Mouse (Mus musculus) hindbrain, embryonic 10.5 days (tissue): Measurements from ENCODE around the gene Ercc2. TPM values are rescaled to one million over a fixed set of nuclear protein-coding genes. Genes with fewer than 3 reads are reported as not detected.
A peak's percentile ranks its signal among the peaks of the same experiment; 100 is the strongest.

ENCODE experiments used
- DNase-seq: peaks from one replicate; pipeline ENCODE4 v3.0.0-alpha.2; 2017; ENCODE audit warnings: low spot score
- H3K27ac ChIP-seq: fragments of 300-500 bp; sonication (generic); 2 replicates; pipeline ENCODE4 v1.5.1; 2016; ENCODE audit warnings: mild to moderate bottlenecking, moderate library complexity
- H3K27me3 ChIP-seq: fragments of 300-500 bp; sonication (generic); 2 replicates; pipeline ENCODE4 v1.6.1; 2016; ENCODE audit warnings: mild to moderate bottlenecking; ENCODE audit not compliant: poor library complexity, insufficient read depth, severe bottlenecking
- H3K36me3 ChIP-seq: fragments of 300-500 bp; sonication (generic); 2 replicates; pipeline ENCODE4 v1.6.1; 2016; ENCODE audit warnings: mild to moderate bottlenecking, moderate library complexity
- H3K4me1 ChIP-seq: fragments of 300-500 bp; sonication (generic); replicated peaks from 2 replicates; pipeline ENCODE4 v1.6.1; 2016; ENCODE audit warnings: mild to moderate bottlenecking
- H3K4me3 ChIP-seq: fragments of 300-500 bp; sonication (generic); 2 replicates; pipeline ENCODE4 v1.5.1; 2016; ENCODE audit warnings: mild to moderate bottlenecking, moderate library complexity
- H3K9me3 ChIP-seq: fragments of 300-500 bp; sonication (generic); 2 replicates; pipeline ENCODE4 v1.6.1; 2016; ENCODE audit warnings: mild to moderate bottlenecking, moderate library complexity
- WGBS: fragments of 180-500 bp; shearing (Covaris S2); methylation state at CpG from one replicate; pipeline ENCODE4 v1.1.7; 2016; 5-methylcytosine and 5-hydroxymethylcytosine counted together
- polyA plus RNA-seq: library from polyadenylated mRNA; unstranded; fragments of >200 nt; fragmentation: Nextera tagmentation; extraction: Ambion mirVana; gene quantifications from 2 replicates; pipeline ENCODE4 v1.2.1, GENCODE M21; 2016

Ercc2 gene
- polyA plus RNA-seq, 1 experiment from 2014 or later = 33.9 TPM

DNA sequence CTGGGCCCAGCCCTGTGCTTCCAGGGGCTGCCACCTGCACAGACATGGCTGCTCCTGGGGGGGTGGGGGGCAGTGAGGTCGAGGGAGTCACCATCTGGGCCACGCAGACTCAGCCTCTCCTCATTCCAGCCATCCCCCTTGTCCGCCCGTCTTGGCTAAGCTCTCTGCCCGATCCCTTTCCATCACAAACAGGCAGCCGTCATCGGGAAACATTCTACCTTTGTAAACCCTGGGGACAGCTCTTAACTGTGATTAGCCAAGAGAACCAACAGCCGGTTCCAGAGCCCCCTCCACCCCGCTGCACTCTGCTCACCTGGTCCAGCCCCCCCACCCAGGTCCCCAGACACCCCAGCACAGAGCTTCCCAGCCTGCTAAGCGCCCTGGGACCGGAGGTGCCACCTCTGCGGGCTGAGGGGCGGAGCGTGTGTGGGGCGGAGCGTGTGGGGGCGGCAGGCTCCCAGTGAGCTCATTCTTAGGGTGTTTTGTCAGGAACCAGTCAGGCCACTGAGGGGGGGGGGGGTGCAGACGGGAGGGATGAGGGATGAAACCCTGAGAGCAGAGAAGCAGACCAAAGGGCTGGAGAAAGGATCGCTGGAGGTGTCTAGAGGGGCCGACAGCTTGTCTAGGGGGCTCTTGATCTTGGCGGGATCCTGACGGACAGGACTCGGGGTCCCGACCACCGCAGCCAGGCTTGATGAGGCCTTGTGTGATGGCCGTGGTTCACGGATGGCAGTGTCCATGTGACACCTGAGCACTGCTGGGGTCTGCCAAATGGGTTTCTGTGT lies 17.9 kb downstream of the Ercc2 start:
- peaks cover 12% of the 10 kb centered on the region for H3K36me3 ChIP-seq
- H3K27me3 ChIP-seq = peaks cover 60% of the 10 kb centered on the region
- WGBS = 4% methylated on average over 27 of the region's 27 CpGs
- peaks cover 11% of the 10 kb centered on the region for H3K9me3 ChIP-seq
- peak; percentile 35 for DNase-seq
- peak overlapping the region; percentile 48 for H3K4me3 ChIP-seq
- H3K4me1 ChIP-seq = peaks cover 23% of the 10 kb centered on the region
- peak overlapping the region; percentile 35; the same call in 1 of the 2 replicates for H3K27ac ChIP-seq

DNA sequence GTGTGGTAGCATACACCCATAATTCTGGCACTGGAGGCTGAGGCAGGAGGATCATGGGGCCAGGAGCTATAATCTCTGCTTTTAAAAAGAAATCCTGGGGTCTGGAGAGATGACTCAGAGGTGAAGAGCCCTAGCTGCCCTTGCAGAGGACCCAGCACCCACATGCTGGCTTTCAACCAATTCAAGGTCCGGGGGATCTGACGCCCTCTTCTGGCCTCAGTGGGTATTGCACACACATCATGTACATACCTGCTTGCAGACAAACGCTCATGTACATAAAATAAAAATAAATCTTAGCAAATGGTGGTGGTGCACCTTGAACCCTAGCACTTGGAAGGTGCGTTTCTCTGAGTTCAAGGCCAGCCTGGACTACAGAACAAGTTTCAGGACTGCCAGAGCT lies 19.1 kb downstream of the Ercc2 start:
- no peak overlapping the region for H3K27ac ChIP-seq
- WGBS = 80% methylated on average over 4 of the region's 4 CpGs
- H3K4me1 ChIP-seq = peaks cover 27% of the 10 kb centered on the region
- peaks cover 11% of the 10 kb centered on the region for H3K9me3 ChIP-seq
- H3K27me3 ChIP-seq = peaks cover 71% of the 10 kb centered on the region
- DNase-seq = no peak
- H3K36me3 ChIP-seq = no peaks in the 10 kb centered on the region
- no peak overlapping the region for H3K4me3 ChIP-seq

DNA sequence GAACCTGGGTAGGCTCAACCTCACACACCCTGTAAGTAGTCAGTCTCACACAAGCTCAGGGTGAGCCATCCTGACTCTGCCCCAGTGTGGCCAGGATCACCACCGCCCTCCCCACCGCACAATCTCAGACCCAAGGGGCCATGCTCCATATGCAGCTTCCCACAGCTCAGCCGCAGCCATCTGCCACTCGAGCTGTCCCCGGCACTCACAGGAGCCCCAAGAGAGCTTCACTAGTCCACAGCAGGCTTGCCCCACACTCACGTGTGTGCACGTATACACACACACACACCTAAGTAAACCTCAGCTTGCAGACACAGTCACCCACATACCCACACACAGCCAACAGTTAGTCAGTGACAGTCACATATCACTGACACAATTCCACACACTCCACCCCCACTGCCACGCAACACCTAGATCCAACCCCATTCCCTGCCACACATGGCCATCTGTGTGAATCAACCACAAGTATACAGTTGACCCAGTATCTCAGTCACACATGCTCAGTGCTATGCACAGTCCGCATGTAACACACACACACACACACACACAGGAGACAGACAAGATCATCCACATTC lies 20.8 kb downstream of the Ercc2 start:
- peaks cover 81% of the 10 kb centered on the region for H3K27me3 ChIP-seq
- DNase-seq = no peak
- WGBS = 80% methylated on average over 9 of the region's 9 CpGs
- peaks cover 27% of the 10 kb centered on the region for H3K4me1 ChIP-seq
- no peak overlapping the region for H3K4me3 ChIP-seq
- H3K27ac ChIP-seq = no peak overlapping the region
- H3K9me3 ChIP-seq = peaks cover 11% of the 10 kb centered on the region
- no peaks in the 10 kb centered on the region for H3K36me3 ChIP-seq

DNA sequence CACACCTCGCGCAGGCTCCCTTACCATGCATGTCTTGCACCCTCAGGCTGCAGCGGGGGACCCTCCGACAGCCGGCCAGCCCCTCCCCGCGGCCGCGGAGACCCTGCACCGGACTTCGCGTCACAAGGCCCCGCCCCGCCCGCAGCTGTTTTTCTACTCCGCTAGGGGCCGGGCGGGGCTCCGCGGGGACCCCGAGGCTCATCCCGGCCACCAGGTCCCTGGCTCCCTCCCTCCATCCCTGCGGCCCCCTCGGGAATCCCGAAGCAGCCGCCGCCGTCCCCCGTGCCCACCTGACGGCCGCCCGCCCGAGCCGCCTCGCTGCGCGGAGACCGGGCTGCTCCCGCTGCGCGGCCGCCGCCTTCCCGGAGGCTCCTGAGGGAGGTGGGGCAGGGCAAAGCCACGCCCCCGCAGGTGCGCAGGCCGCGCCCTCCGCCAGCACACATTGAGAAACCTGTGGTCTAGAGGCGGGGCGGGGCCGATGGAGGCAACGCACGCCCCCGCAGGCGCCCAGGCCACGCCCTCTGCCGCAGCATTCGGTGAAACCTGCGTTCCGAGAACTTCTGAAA lies 22.0 kb downstream of the Ercc2 start, which contains the start of gene Klc3:
Gene Klc3, minus strand, starts transcription at position 374 of the 566 bp plus-strand sequence.
- no peaks in the 10 kb centered on the region for H3K36me3 ChIP-seq
- peaks cover 79% of the 10 kb centered on the region for H3K27me3 ChIP-seq
- peaks cover 27% of the 10 kb centered on the region for H3K4me1 ChIP-seq
- under 1% methylated on average over 62 of the region's 62 CpGs for WGBS
- H3K27ac ChIP-seq = peak within 1 kb of the TSS; percentile 72
- DNase-seq = peak; percentile 46
- H3K4me3 ChIP-seq = peak within 1 kb of the TSS; percentile 74
- peaks cover 11% of the 10 kb centered on the region for H3K9me3 ChIP-seq

DNA sequence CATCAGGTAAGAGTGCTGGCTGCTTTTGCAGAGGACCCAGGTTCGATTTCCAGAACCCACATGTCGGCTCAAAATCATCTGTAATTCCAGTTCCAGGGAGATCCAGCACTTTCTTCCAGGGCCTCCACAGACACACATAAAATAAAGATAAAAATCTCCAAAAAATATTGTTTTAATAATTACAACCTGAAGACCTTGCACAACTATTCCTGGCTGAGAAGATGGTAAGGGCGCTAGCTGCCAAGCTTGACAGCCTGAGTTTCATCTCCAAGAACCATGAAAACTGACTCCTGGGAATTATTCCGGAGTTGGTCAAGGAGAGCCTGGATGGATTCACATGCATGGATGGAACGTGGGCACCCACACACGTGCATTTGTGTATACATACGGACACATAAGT lies 22.7 kb downstream of the Ercc2 start, which contains the start of gene Ckm:
Gene Ckm, plus strand, starts transcription at position 301 of the 400 bp plus-strand sequence.
- Histone ChIP-seq H3K36me3 (no peaks in the 10 kb centered on the region), H3K27me3 (peaks cover 72% of the 10 kb centered on the region), H3K9me3 (peaks cover 11% of the 10 kb centered on the region), H3K27ac (peak within 1 kb of the TSS; percentile 72), H3K4me3 (peak within 1 kb of the TSS; percentile 74), H3K4me1 (peaks cover 22% of the 10 kb centered on the region)
- 49% methylated on average over 7 of the region's 7 CpGs for WGBS
- no peak for DNase-seq

DNA sequence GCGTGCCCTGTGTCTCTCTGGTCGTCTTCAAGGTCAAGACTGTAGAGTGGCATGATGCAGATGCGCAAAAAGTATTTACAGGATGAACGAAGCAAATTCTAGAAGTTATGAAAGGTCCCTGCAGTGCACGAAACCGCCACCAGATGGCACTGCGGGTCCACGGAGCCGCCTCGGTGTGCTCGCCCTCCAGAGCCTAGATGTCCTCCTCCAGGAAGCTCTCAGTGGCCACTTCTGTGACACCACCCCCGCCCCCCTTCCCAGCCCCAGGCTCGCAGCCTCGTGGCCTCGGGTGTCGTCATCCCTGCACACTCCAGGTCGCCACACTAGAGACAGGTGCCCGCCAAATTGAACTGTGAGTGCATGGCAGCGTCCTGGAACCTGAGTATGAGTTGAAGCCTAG lies 23.6 kb downstream of the Ercc2 start:
- Histone ChIP-seq H3K9me3 (peaks cover 11% of the 10 kb centered on the region), H3K27me3 (peaks cover 63% of the 10 kb centered on the region), H3K27ac (no peak overlapping the region), H3K4me1 (peaks cover 23% of the 10 kb centered on the region), H3K4me3 (peak overlapping the region; percentile 32), H3K36me3 (no peaks in the 10 kb centered on the region)
- peak; percentile 86 for DNase-seq
- WGBS = 4% methylated on average over 19 of the region's 19 CpGs

DNA sequence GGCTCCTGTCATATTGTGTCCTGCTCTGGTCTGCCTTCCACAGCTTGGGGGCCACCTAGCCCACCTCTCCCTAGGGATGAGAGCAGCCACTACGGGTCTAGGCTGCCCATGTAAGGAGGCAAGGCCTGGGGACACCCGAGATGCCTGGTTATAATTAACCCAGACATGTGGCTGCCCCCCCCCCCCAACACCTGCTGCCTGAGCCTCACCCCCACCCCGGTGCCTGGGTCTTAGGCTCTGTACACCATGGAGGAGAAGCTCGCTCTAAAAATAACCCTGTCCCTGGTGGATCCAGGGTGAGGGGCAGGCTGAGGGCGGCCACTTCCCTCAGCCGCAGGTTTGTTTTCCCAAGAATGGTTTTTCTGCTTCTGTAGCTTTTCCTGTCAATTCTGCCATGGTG lies 27.9 kb downstream of the Ercc2 start:
- Histone ChIP-seq H3K36me3 (no peaks in the 10 kb centered on the region), H3K4me3 (no peak overlapping the region), H3K4me1 (peaks cover 13% of the 10 kb centered on the region), H3K27me3 (peaks cover 21% of the 10 kb centered on the region), H3K9me3 (peaks cover 13% of the 10 kb centered on the region; the same call in 1 of the 2 replicates), H3K27ac (no peak overlapping the region)
- DNase-seq = no peak
- WGBS = 59% methylated on average over 6 of the region's 6 CpGs

DNA sequence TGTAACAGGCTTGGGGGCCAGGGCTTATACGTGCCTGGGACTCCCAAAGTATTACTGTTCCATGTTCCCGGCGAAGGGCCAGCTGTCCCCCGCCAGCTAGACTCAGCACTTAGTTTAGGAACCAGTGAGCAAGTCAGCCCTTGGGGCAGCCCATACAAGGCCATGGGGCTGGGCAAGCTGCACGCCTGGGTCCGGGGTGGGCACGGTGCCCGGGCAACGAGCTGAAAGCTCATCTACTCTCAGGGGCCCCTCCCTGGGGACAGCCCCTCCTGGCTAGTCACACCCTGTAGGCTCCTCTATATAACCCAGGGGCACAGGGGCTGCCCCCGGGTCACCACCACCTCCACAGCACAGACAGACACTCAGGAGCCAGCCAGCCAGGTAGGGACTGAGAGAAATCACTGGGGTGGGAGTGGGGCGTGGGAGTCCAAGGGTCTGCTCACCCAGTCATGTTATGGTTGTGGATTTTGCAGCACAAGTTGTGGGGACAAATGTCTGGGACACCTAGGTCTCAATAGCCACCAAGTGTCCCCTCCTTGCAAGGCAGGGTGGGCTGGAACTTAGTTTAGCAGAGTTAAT lies 29.0 kb downstream of the Ercc2 start:
- H3K4me1 ChIP-seq = 0 out of 2 replicates have a peak, but pooled peaks cover 10% of the 10 kb centered on the region
- H3K36me3 ChIP-seq = no peaks in the 10 kb centered on the region
- peaks cover 21% of the 10 kb centered on the region for H3K27me3 ChIP-seq
- DNase-seq = no peak
- 81% methylated on average over 11 of the region's 11 CpGs for WGBS
- no peak overlapping the region for H3K4me3 ChIP-seq
- no peak overlapping the region; the same call in 1 of the 2 replicates for H3K27ac ChIP-seq
- peaks cover 13% of the 10 kb centered on the region; the same call in 1 of the 2 replicates for H3K9me3 ChIP-seq

DNA sequence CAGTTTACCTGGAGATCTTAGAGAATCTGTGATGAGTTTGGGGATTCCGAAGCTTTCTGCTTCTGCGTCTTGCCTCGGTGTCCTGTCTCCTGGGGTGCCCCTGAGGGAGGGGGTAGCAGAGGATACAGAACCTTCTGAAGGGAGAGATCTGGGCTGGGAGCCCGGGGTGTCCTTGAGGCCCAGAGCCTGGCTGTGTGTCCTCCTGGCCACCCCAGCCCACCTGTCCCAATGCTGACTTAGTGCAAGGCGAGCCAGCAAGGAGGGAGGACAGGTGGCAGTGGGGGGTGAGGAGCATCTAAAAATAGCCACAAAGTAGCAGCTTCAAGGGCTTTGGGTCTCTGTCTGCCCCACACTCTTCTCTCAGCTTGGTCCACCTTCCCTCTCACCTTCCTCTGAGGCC lies 30.0 kb downstream of the Ercc2 start:
- Histone ChIP-seq H3K27ac (no peak overlapping the region), H3K36me3 (no peaks in the 10 kb centered on the region), H3K4me1 (0 out of 2 replicates have a peak, but pooled peaks cover 10% of the 10 kb centered on the region), H3K27me3 (peaks cover 18% of the 10 kb centered on the region), H3K4me3 (no peak overlapping the region), H3K9me3 (peaks cover 13% of the 10 kb centered on the region; the same call in 1 of the 2 replicates)
- DNase-seq = no peak
- 87% methylated on average over 5 of the region's 5 CpGs for WGBS

DNA sequence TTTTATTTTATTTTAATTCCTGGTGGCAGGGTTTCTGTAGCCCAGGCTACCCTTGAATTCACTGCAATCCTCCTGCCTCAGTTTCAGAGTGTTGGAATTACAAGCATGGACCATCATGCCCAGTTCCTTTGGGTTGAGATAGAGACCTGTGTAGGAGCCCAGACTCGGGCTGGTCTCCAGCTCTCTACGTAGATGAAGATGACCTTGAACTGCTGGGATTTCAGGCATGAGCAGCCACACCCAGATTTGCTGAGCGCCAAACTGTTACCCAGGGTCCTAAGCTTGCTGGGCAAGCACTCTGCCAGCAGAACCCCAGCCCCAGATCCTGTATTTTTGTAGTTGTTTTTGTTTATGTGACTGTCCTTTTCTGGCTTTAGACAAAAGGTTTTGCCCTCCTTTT lies 31.7 kb downstream of the Ercc2 start:
- no peaks in the 10 kb centered on the region for H3K36me3 ChIP-seq
- no peak for DNase-seq
- no peak overlapping the region for H3K4me3 ChIP-seq
- H3K9me3 ChIP-seq = peaks cover 18% of the 10 kb centered on the region
- 93% methylated on average over 3 of the region's 3 CpGs for WGBS
- H3K27ac ChIP-seq = no peak overlapping the region
- 0 out of 2 replicates have a peak, but pooled peaks cover 10% of the 10 kb centered on the region for H3K4me1 ChIP-seq
- H3K27me3 ChIP-seq = peaks cover 34% of the 10 kb centered on the region

DNA sequence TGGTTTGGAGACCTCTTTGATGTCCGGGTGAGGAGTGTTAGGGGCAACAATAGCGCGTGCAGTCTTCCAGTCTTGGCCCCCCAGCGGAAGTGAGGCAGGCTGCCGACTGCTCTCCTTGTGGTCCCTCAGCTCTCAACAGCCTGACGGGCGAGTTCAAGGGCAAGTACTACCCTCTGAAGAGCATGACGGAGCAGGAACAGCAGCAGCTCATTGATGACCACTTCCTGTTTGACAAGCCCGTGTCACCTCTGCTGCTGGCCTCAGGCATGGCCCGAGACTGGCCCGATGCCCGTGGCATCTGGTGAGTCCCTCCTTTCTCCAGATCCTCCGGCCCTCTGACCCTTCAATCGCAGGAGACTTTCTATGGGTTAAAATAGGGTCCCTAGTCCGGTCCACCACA lies 34.8 kb downstream of the Ercc2 start:
- no peak overlapping the region for H3K4me3 ChIP-seq
- DNase-seq = no peak
- H3K4me1 ChIP-seq = peaks cover 8% of the 10 kb centered on the region
- 80% methylated on average over 15 of the region's 15 CpGs for WGBS
- no peak overlapping the region for H3K27ac ChIP-seq
- H3K36me3 ChIP-seq = no peaks in the 10 kb centered on the region
- H3K27me3 ChIP-seq = peaks cover 64% of the 10 kb centered on the region
- peaks cover 18% of the 10 kb centered on the region for H3K9me3 ChIP-seq

DNA sequence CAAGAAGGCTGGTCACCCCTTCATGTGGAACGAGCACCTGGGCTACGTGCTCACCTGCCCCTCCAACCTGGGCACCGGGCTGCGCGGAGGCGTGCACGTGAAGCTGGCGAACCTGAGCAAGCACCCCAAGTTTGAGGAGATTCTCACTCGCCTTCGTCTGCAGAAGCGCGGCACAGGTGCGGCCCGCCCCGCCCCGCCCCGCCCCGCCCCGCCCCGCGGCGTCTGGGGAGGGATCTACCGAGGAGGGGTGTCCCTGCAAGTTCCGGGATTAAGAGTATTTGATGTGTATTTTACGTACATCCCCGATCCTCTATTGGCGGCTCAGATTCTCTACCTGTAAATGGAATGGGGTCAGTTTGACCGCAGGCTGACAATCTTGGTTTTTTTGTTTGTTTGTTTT lies 38.3 kb downstream of the Ercc2 start:
- peaks cover 5% of the 10 kb centered on the region for H3K9me3 ChIP-seq
- peaks cover 8% of the 10 kb centered on the region for H3K4me1 ChIP-seq
- WGBS = 9% methylated on average over 28 of the region's 28 CpGs
- H3K36me3 ChIP-seq = peaks cover 6% of the 10 kb centered on the region
- no peak for DNase-seq
- H3K27me3 ChIP-seq = peaks cover 81% of the 10 kb centered on the region
- no peak overlapping the region for H3K27ac ChIP-seq
- H3K4me3 ChIP-seq = no peak overlapping the region
